Mouse (Mus musculus): Measurements from ENCODE around the gene Gm44965. TPM values are rescaled to one million over a fixed set of nuclear protein-coding genes. Genes with fewer than 3 reads are reported as not detected.

Gene Gm44965
- polyA plus RNA-seq, 1 experiment from 2014 or later: not detected

DNA sequence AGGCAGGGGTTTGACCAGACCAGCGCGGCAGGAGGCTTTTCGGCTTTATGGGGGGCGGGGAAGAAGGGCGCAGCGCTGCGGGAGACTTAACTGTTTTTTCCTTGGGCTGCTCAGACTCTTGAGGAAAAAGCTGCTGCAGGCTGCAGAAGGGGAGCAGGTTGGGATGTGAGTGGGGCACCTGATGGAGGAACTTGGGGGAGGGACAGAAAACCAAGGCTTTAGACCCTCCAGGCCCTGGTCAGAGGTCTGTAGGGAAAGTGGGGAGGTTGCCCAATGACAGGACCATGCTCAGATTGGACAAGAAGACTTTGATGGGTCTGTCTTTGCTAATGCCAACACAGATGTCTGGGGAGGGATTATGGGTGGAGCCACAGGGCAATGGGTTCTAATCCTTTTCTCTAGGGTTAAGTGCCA lies 33.8 kb downstream of the Gm44965 start:
- WGBS (ENCODE audit: insufficient replicate concordance): 5% methylated on average over 7 of the region's 7 CpGs
- peaks cover 50% of the 10 kb centered on the region for H3K27me3 ChIP-seq
- ATAC-seq (ENCODE audit: low read depth): no peak
- peak overlapping the region; percentile 41 for H3K9ac ChIP-seq
- no peak overlapping the region for H3K27ac ChIP-seq
- peak overlapping the region; percentile 49 for H3K4me3 ChIP-seq (replicated peaks)
- H3K36me3 ChIP-seq: no peaks in the 10 kb centered on the region
- peaks cover 18% of the 10 kb centered on the region for H3K4me1 ChIP-seq (replicated peaks)
- peak overlapping the region; percentile 70 for H3K4me2 ChIP-seq
- no peak for DNase-seq
- no peaks in the 10 kb centered on the region for H3K9me3 ChIP-seq (replicated peaks)

DNA sequence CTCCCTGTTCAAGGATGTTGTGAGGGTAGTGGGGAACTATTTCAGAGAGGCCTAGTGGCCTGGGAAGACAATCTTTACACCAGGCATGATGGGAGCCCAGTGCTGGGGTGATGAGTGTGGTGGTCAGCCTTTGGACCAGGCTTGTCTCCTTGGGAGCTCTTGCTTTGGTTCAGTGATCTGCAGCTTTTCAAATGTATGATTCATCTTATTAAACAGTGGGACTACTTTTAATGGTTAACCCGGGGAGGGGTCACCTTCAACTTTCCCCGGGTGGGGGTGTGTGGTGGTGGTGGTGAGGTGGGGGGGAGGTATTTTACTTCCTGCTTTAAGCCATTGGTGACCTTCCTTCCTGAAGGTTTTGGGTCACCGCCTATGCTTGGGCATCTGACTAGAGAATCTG lies 34.6 kb downstream of the Gm44965 start:
- ATAC-seq (ENCODE audit: low read depth) (no peak), DNase-seq (no peak)
- peaks cover 18% of the 10 kb centered on the region for H3K4me1 ChIP-seq (replicated peaks)
- 60% methylated on average over 3 of the region's 3 CpGs for WGBS (ENCODE audit: insufficient replicate concordance)
- H3K4me2 ChIP-seq: no peak overlapping the region
- H3K9me3 ChIP-seq (replicated peaks): no peaks in the 10 kb centered on the region
- no peak overlapping the region for H3K4me3 ChIP-seq (replicated peaks)
- H3K27me3 ChIP-seq: peaks cover 50% of the 10 kb centered on the region
- no peaks in the 10 kb centered on the region for H3K36me3 ChIP-seq
- no peak overlapping the region for H3K9ac ChIP-seq
- H3K27ac ChIP-seq: no peak overlapping the region

DNA sequence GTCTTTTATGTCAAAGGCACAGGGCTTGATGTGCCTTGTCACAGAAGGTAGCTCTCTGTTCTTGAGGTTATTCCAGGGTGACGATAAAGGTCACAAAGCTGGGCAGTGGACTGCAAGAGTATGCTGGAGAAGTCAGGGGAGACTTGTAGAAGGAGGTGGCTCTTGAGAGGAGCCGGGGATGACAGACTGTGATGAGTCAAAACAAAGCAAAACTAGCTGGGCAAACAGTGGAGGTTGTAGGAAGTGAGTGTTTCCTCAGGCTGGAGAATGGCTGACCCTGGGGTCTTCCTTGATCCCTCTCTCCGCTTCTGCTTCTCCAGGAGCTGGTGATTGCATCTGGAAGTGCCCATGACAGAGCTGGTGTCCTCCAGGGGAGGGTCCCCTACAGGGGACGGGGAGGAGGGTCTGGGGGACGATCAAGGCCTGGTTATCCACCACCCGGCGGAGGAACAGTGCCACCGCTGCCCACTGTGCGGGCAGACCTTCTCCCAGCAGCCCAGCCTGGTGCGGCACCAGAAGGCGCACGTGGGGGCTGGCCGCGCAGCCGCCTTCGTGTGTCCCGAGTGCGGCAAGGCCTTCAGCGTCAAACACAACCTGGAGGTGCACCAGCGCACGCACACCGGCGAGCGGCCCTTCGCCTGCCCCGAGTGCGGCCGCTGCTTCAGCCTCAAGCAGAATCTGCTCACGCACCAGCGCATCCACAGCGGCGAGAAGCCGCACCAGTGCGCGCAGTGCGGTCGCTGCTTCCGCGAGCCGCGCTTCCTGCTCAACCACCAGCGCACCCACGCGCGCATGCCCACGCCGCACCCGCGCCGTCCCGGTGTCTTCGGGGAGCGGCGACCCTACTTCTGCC lies 35.3 kb downstream of the Gm44965 start:
- ATAC-seq (ENCODE audit: low read depth) (no peak), DNase-seq (no peak)
- Histone ChIP-seq H3K27ac (no peak overlapping the region), H3K4me3 (replicated peaks) (peak overlapping the region; percentile 47), H3K36me3 (no peaks in the 10 kb centered on the region), H3K9me3 (replicated peaks) (no peaks in the 10 kb centered on the region), H3K9ac (no peak overlapping the region), H3K27me3 (peaks cover 50% of the 10 kb centered on the region), H3K4me2 (peak overlapping the region; percentile 65), H3K4me1 (replicated peaks) (peaks cover 18% of the 10 kb centered on the region)
- 7% methylated on average over 54 of the region's 54 CpGs for WGBS (ENCODE audit: insufficient replicate concordance)

DNA sequence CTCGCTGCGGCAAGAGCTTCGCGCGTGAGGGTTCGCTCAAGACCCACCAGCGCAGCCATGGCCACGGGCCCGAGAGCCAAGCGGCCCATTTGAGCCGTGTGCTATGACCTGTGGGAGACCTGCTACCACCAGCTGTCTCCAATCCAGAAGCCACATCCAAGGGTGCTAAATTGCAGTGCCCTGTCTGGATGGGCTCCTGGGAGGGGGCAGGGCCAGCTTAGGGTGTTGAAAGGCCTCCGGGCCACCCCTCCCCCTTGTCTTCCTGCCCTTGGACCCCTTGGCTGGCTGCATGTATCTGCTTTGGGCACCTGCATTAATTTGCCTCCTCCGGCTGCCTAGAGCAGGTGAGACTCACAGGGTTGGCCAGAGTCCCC lies 35.9 kb downstream of the Gm44965 start:
- ATAC-seq (ENCODE audit: low read depth): no peak
- peak overlapping the region; percentile 65 for H3K4me2 ChIP-seq
- H3K4me1 ChIP-seq (replicated peaks): peaks cover 20% of the 10 kb centered on the region
- 13% methylated on average over 13 of the region's 13 CpGs for WGBS (ENCODE audit: insufficient replicate concordance)
- no peaks in the 10 kb centered on the region for H3K36me3 ChIP-seq
- peaks cover 50% of the 10 kb centered on the region for H3K27me3 ChIP-seq
- no peak for DNase-seq
- no peaks in the 10 kb centered on the region for H3K9me3 ChIP-seq (replicated peaks)
- H3K4me3 ChIP-seq (replicated peaks): peak overlapping the region; percentile 47
- H3K27ac ChIP-seq: no peak overlapping the region
- H3K9ac ChIP-seq: no peak overlapping the region

DNA sequence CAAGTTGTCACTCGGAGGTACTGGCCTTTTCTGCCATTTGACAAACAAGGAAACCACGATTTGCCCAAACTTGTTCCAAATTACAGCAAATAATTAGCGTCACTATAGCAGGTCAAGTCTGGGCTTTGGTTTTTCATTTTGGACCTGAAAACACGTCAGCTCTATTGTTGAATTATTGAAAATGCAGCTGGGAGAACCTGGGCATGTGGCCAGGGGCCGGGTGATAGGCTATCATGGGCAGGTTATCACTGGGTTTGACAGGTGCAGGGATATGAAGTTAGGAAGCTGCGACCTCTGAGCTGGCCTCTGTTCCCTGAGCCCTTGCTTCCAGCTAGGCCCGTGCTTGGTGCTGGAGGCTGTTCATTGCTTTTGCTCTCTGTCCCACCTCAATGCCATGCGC lies 37.1 kb downstream of the Gm44965 start:
- peaks cover 21% of the 10 kb centered on the region for H3K4me1 ChIP-seq (replicated peaks)
- WGBS (ENCODE audit: insufficient replicate concordance): 66% methylated on average over 8 of the region's 8 CpGs
- H3K27ac ChIP-seq: no peak overlapping the region
- DNase-seq (no peak), ATAC-seq (ENCODE audit: low read depth) (no peak)
- H3K36me3 ChIP-seq: no peaks in the 10 kb centered on the region
- no peak overlapping the region for H3K4me3 ChIP-seq (replicated peaks)
- peaks cover 44% of the 10 kb centered on the region for H3K27me3 ChIP-seq
- H3K4me2 ChIP-seq: no peak overlapping the region
- H3K9ac ChIP-seq: no peak overlapping the region
- no peaks in the 10 kb centered on the region for H3K9me3 ChIP-seq (replicated peaks)

DNA sequence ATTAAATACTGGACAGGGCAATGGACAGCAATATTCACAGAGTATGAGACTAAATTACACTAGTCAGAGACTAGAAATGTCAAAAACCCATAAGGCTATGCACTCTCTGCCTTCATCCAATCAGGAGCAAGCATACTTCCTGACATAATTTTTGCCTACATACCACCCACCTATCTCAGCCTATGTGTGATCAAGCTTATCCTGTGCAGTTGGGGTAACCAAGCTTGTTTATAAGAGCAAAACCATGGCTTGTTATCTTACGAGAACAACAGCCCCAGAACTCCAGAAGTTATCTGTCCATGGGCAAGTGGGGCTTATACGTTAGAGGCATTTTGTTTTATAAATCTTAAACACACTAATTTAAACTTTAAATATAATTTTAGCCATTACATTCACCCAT lies 41.4 kb downstream of the Gm44965 start:
- Histone ChIP-seq H3K27me3 (peaks cover 4% of the 10 kb centered on the region; the same call in 1 of the 2 replicates), H3K36me3 (no peaks in the 10 kb centered on the region), H3K27ac (no peak overlapping the region), H3K4me2 (no peak overlapping the region), H3K9ac (no peak overlapping the region), H3K4me3 (replicated peaks) (no peak overlapping the region), H3K4me1 (replicated peaks) (0 out of 2 replicates have a peak, but pooled peaks cover 3% of the 10 kb centered on the region), H3K9me3 (replicated peaks) (no peaks in the 10 kb centered on the region)
- ATAC-seq (ENCODE audit: low read depth) (peak; percentile 66), DNase-seq (no peak)
- 23% methylated on average over 2 of the region's 2 CpGs for WGBS (ENCODE audit: insufficient replicate concordance)

DNA sequence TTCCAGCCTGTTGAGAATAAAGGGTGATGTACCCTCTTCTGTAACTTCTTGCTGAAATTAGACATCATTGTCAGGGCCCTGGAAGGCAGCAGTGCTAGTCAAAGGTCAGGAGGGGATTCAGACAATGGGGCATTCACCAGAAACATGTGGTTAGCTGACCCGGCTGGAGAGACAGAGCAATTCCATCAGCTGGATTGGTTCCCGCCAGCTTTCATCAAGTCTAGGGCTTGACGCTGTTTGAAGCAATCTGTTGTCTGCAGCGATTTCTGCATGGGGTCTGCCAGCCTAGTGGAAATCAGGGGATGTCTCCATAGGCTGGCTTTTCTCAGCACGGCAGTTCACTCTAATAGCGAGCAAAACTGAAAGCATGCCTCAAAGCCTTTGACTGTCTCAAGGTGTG lies 42.8 kb downstream of the Gm44965 start:
- Histone ChIP-seq H3K4me2 (no peak overlapping the region), H3K27ac (no peak overlapping the region), H3K9ac (no peak overlapping the region), H3K36me3 (no peaks in the 10 kb centered on the region), H3K4me1 (replicated peaks) (0 out of 2 replicates have a peak, but pooled peaks cover 3% of the 10 kb centered on the region), H3K9me3 (replicated peaks) (no peaks in the 10 kb centered on the region), H3K27me3 (no peaks in the 10 kb centered on the region), H3K4me3 (replicated peaks) (no peak overlapping the region)
- ATAC-seq (ENCODE audit: low read depth) (no peak), DNase-seq (no peak)
- WGBS (ENCODE audit: insufficient replicate concordance): 68% methylated on average over 6 of the region's 6 CpGs

DNA sequence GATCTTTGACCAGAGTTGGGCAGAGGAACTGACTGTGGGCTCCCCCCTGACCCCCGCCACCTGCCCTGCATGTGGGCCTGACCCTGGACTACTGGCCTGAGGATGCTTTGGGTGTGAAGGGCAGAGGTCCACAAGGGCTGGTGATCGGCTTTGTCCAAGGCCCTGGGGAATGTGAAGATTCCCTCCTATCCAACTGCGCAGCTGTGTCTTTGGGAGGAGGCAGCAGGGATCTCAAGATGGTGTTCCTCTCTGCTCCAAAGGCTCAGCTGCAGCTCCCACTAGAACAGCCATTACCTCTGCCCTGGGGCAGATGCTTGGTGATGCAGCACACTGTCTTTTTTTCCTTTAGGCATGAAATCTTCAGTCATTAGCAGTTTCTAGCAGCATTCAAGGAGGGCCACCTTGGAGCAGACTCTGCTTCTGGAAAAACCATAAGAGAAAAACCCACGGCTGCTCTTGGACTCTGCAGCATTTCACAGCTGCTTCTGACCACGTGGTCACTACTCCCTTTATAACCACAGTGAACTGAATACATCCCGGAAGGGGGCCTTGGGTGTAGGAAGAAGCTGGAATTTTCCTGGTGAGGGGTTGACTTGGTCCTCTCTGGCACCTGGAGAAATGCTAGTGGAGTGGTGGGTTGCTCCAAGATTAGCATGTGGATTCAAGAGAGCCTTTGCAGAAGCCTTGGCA lies 44.2 kb downstream of the Gm44965 start:
- DNase-seq (no peak), ATAC-seq (ENCODE audit: low read depth) (no peak)
- no peaks in the 10 kb centered on the region for H3K9me3 ChIP-seq (replicated peaks)
- no peaks in the 10 kb centered on the region for H3K36me3 ChIP-seq
- no peak overlapping the region for H3K4me2 ChIP-seq
- H3K27me3 ChIP-seq: no peaks in the 10 kb centered on the region
- WGBS (ENCODE audit: insufficient replicate concordance): 58% methylated on average over 6 of the region's 6 CpGs
- no peak overlapping the region for H3K4me3 ChIP-seq (replicated peaks)
- no peak overlapping the region for H3K27ac ChIP-seq
- H3K9ac ChIP-seq: no peak overlapping the region
- H3K4me1 ChIP-seq (replicated peaks): 0 out of 2 replicates have a peak, but pooled peaks cover 3% of the 10 kb centered on the region

DNA sequence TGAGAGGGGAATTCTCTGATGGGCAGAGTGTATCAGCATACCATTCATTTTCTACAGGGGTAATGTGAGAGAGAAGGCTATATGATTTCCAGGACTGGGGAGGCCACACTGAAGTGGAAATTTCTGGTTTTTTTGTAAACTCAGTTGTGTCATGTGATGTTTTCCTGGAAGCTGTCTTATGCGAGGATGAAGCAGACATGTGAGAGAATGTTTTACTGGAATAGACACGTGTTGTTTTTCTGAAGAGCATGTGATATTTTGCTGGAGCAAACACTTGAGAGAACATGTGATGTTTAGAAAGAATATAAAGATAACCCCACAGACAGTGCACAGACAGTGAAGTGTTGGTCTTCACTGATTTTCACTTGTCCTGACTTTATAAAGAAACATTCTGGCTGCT lies 44.8 kb downstream of the Gm44965 start:
- H3K4me1 ChIP-seq (replicated peaks): 0 out of 2 replicates have a peak, but pooled peaks cover 3% of the 10 kb centered on the region
- WGBS (ENCODE audit: insufficient replicate concordance): 31% methylated on average over 2 of the region's 2 CpGs
- H3K4me2 ChIP-seq: no peak overlapping the region
- no peaks in the 10 kb centered on the region for H3K9me3 ChIP-seq (replicated peaks)
- no peaks in the 10 kb centered on the region for H3K27me3 ChIP-seq
- DNase-seq (no peak), ATAC-seq (ENCODE audit: low read depth) (no peak)
- no peaks in the 10 kb centered on the region for H3K36me3 ChIP-seq
- no peak overlapping the region for H3K9ac ChIP-seq
- no peak overlapping the region for H3K27ac ChIP-seq
- no peak overlapping the region for H3K4me3 ChIP-seq (replicated peaks)

DNA sequence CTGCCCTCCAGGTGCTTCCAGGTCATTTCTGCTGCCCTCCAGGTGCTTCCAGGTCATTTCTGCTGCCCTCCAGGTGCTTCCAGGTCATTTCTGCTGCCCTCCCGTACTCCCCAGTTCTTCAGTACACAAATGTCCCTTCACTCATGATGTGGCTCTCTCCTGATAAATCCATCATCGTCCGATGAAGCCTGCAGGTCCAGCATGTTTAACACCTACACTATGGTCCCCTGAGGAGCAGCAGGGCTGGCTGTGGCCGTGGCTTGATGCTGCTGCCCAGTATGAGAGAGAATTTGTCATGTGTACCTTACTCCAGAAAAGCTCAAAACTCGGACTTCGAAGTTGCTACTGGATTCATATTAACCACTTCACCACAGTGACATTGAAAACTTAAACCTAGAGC lies 47.6 kb downstream of the Gm44965 start:
- no peak for DNase-seq
- H3K4me3 ChIP-seq (replicated peaks): no peak overlapping the region
- H3K27me3 ChIP-seq: no peaks in the 10 kb centered on the region; the same call in 1 of the 2 replicates
- 50% methylated on average over 6 of the region's 6 CpGs for WGBS (ENCODE audit: insufficient replicate concordance)
- no peaks in the 10 kb centered on the region for H3K9me3 ChIP-seq (replicated peaks)
- no peak overlapping the region for H3K4me2 ChIP-seq
- peaks cover 3% of the 10 kb centered on the region; the same call in 1 of the 2 replicates for H3K4me1 ChIP-seq (replicated peaks)
- H3K36me3 ChIP-seq: no peaks in the 10 kb centered on the region
- ATAC-seq (ENCODE audit: low read depth): no peak
- H3K27ac ChIP-seq: no peak overlapping the region
- H3K9ac ChIP-seq: no peak overlapping the region

DNA sequence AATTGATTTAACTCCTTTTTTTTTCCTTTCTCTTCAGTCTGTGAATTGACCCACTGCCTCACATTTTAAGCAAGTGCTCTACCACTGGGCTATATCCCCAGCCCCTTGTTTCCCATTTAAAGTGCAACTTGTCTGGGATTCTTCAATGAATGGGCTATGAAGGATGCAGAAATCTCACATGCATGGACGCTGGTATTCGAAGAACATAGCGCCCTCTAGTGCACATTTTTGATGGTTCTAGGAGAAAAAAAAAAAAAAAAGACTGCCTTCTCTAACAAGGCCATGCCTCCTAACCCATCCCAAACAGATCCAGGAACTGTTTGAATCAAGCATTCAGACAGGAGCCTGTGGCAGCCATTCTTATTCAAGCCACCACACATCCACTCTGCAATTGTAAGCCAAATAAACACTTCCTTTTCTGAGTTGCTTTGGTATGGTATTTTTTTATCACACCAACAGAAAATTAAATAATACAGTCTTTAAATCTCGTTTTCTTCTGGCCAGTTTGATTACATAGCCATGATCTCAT lies 49.1 kb downstream of the Gm44965 start:
- ATAC-seq (ENCODE audit: low read depth): no peak
- no peaks in the 10 kb centered on the region for H3K9me3 ChIP-seq (replicated peaks)
- no peak overlapping the region for H3K4me3 ChIP-seq (replicated peaks)
- H3K9ac ChIP-seq: no peak overlapping the region
- no peaks in the 10 kb centered on the region; the same call in 1 of the 2 replicates for H3K27me3 ChIP-seq
- no peak overlapping the region for H3K4me2 ChIP-seq
- no peaks in the 10 kb centered on the region for H3K36me3 ChIP-seq
- DNase-seq: no peak
- no peak overlapping the region for H3K27ac ChIP-seq
- WGBS (ENCODE audit: insufficient replicate concordance): 12% methylated on average over 4 of the region's 4 CpGs
- peaks cover 3% of the 10 kb centered on the region; the same call in 1 of the 2 replicates for H3K4me1 ChIP-seq (replicated peaks)

Measured in liver, embryonic 13.5 days (tissue).